8 mouse cellular contexts compared by ENCODE assay signal in genomic region chr7:139187771-139188633, GRCm38 (mm10). TPM values are rescaled to one million over a fixed set of nuclear protein-coding genes. Genes with fewer than 3 reads are reported as not detected.
DNase-seq lines count a peak whose midpoint lies in the region; ATAC-seq lines count a peak whose summit lies in the region.

No protein-coding gene starts in this region.

- peak overlapping the region; percentile 91 for H3K4me2 ChIP-seq in hindbrain, embryonic 13.5 days

- DNase-seq in adrenal gland, adult (ENCODE audit: inconsistent age in 2 of 2, low spot score in 1 of 2), result peak; percentile 85 to 94
- peak; percentile 84 to 86 for DNase-seq in cerebellum, postnatal 14 days
- peak; percentile 59 for DNase-seq in gastrocnemius, adult 18-20 months (ENCODE audit: low spot score)
- DNase-seq in layer of hippocampus, postnatal 36 days, result peak; percentile 73 to 74
- peak; percentile 81 for DNase-seq in lung, postnatal 36 days
- peak; percentile 89 for DNase-seq in retina, postnatal 1 day
- DNase-seq in urinary bladder, postnatal 36 days (ENCODE audit: low spot score in 2 of 2), result peak; percentile 54 to 72

- H3K27ac ChIP-seq in hindbrain, embryonic 13.5 days, result peak overlapping the region; percentile 66

- H3K9me3 ChIP-seq in hindbrain, embryonic 13.5 days, result peaks cover 7% of the 10 kb centered on the region; the same call in 1 of the 2 replicates

- no peaks in the 10 kb centered on the region for H3K36me3 ChIP-seq in hindbrain, embryonic 13.5 days

- WGBS in hindbrain, embryonic 13.5 days, result under 1% methylated on average over 87 of the region's 94 CpGs

- H3K9ac ChIP-seq in hindbrain, embryonic 13.5 days, result peak overlapping the region; percentile 86

- H3K4me1 ChIP-seq in hindbrain, embryonic 13.5 days (replicated peaks), result peaks cover 16% of the 10 kb centered on the region

- H3K27me3 ChIP-seq in hindbrain, embryonic 13.5 days, result peaks cover 49% of the 10 kb centered on the region

- peak overlapping the region; percentile 73 for H3K4me3 ChIP-seq in hindbrain, embryonic 13.5 days

- peak; percentile 92 for ATAC-seq in hindbrain, embryonic 13.5 days (ENCODE audit: low FRiP score)

RNA-seq across cellular contexts. Expression of gene Lrrc27, which starts 24.8 kb away (rescaled TPM):
- 1 to 10 TPM; 1.9 to 3.0 TPM for total RNA-seq in gastrocnemius, adult 18-20 months (2021)
- polyA plus RNA-seq in hindbrain, embryonic 13.5 days (2015; fragmentation: Nextera tagmentation; extraction: Ambion mirVana), result 3.5 and 5.0 TPM in 2 replicates
- 1 to 10 TPM; 5.3 to 5.5 TPM for total RNA-seq in layer of hippocampus, postnatal 36 days (2021)

RNA-seq across cellular contexts. Expression of gene Stk32c, which starts 25.1 kb away (rescaled TPM):
- total RNA-seq in gastrocnemius, adult 18-20 months (2021), result under 1 TPM; 0.27 to 0.31 TPM
- polyA plus RNA-seq in hindbrain, embryonic 13.5 days (2015; fragmentation: Nextera tagmentation; extraction: Ambion mirVana), result 1.1 TPM in 2 replicates
- total RNA-seq in layer of hippocampus, postnatal 36 days (2021), result 100 to 1,000 TPM; 101 to 105 TPM

Comparison
In these comparisons a context has a peak if more than half of its experiments do, and no peak if none do; other contexts are left out.
1. Peak in every context shown above with its lines: DNase-seq, ATAC-seq, H3K4me3 ChIP-seq and H3K27ac ChIP-seq.
2. RNA of gene Stk32c, which starts 25.1 kb away (total RNA-seq): 101 to 105 TPM in layer of hippocampus, postnatal 36 days; 0.27 to 0.31 TPM in gastrocnemius, adult 18-20 months; every median in the first group is over 10 times any median in the second.